Mouse (Mus musculus): ENCODE measurements at regions not wholly inside any gene's neighbourhood (a gene's known extent, or its start where the extent isn't known, plus 50 kb on each side); places are given as distances from the start of the nearest gene placed in this dataset.

DNA sequence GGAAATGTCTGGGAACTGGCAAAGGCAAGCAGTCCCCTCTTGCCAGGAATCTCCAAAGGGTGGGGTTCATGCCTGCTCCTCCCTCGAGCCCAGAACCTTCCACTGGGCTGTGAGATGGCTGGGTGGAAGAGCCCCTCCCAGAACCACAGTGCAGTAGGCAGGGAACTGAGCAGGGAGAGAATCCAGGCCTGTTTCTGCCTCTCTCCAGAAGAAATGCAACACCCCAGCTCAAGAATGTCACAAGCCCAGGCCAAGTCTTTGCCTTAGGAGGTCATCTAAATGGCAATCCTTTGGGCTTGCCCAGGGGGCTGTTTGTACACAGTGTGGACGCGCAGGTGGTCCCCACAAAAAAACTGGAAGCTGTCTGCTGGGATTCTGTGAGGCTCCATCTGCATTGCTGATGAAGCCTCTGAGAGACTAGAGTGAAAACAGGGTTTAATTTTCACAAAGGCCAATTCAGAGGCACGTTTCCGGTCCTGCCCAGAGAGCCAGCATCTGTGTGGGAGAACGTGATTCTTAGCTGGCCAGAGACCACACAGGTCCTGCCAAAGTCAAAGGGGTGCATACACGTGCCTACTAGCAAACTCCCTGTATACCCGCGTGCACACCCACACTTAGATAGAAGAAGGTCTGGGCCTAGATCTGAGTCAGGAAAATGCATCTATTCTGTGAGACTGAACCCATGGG is 129.0 kb downstream of the Hmg20a start:
- no peak for DNase-seq

DNA sequence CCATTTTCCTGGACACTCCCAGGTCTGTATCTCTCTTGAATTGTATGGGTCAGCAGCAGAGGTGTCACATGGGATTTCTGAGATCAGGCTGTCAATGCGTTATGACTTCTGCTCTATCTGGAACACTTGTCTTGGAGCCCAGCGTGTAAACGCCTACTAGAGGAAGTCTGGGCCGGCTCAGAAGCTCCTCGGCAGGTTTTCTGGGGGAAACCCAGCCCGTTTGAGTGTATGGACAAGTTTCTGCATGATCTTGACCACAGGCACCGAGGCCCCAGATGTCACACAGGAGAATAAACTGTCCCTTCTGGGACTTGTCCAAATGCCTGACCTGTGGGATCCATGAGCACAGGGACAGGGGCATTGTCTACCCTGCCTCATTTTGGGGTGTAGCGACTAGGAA is 131.4 kb downstream of the Hmg20a start:
- no peak for DNase-seq

DNA sequence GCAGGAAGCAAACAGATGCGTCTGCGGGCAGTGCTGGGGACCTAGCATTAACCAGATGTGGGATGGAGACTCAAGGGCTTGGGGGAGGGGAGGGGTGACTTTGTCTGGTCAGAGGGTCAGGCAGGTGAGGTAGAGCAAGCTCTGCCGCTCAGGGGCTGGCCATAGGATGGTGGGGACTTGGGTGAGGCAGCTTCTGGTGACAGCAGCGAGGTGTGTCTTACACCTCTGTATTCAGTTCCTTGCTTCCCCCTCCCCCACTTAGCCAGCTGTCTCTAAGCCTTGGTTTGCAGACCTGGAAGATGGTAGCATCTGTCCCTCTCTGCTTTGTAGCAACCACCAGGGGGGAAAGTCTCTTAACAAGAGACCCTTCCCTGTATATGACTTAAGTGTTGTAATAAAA is 131.8 kb downstream of the Hmg20a start:
- DNase-seq, result no peak

DNA sequence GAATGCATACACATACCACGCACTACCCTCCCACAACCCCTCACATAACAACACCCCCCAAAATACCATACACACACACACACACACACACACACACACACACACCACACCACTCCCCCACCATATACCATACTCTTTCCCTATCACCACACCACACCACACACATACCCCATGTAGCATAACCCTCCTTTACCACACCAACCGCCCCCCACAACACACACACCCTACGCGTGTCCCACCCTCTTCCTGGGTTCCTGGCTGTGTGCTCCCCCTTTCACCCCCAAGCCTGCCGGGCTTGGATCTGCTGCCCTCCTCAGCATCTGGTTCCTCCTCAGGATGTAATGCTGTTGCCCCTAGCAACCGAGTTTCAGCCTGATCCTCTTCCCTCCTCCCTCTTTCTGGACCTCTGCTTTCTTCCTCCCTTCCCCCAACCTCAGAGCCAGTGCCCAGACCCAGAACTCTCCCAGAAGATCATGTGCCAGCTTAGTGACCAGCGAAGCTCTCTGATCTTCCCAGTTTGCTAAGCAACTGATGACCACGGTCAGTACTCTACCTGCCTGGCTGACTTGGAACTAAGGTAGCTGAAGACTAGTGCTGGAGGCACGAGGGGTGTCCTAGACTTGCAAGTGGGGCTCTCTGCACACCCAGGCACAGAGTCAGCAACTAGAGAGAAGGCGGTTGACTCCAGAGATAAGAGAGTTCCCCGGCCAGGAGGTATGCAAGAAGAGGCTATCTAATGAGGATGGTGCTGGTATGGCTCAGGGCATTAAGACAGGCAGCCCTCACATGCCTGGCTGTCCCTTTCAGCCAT is 133.2 kb downstream of the Hmg20a start:
- no peak for DNase-seq

DNA sequence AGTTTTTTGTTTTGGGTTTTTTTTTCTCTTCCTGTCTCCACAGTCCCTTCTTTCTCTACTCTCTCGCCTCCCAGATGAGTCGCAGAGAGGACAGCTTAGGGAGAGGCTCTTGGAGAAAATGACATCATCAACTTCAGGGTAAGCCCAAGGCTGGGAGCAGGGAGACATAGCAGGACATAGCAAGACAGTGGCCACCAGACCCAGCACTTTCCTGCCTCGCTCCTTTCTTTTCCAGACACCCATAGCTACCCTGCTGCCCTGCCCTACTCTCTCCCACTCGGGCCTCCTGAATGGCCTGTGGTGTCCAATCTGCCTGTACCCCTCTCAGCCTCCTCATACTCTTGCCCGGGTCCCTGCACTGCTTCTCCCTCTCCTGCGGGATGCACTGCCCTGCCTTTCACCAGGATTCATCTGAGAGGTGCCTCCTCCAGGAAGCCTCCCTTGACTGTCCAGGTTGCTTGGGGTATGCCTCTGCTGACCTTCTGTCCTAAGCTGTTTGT is 133.8 kb downstream of the Hmg20a start:
- no peak for DNase-seq

DNA sequence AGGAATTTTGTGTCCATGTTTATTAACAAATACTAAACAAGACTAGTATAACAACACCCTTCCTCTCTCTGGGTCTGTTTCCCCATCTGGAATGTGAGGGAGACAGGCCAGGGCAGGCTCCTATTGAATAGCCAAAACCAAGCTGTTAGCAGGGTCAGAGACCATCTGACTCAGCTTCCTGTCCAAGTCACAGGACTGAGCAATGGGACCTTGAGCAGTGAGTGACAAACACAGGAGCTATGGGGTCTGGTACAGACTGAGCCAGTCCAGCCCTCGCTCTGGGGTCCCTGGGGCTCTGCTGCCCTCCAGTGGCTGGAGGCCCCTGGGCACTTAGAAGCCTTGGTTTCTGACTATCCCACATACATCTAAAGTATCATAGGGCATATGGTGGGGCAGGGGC is 134.4 kb downstream of the Hmg20a start:
- peak; percentile 57 for DNase-seq

DNA sequence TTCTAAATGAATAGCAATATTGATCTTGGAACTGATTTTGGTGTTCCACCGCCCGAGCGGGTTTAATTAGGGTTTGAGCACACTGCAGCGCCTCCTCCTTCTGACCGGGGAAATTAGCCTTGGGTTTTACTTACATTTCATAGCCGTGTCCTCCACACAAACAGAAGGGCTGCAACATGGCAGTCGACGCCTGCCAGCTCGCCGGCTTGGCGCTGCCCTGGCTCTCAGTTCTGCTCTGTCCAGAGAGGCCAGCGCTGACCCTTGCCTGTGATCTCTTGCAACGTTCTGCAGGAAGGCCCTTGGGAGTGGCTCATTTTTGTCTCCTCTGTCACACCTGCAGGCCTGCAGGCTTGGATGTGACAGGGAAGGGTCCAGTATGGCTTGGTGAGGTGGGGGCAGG is 135.2 kb downstream of the Hmg20a start:
- DNase-seq, result no peak

DNA sequence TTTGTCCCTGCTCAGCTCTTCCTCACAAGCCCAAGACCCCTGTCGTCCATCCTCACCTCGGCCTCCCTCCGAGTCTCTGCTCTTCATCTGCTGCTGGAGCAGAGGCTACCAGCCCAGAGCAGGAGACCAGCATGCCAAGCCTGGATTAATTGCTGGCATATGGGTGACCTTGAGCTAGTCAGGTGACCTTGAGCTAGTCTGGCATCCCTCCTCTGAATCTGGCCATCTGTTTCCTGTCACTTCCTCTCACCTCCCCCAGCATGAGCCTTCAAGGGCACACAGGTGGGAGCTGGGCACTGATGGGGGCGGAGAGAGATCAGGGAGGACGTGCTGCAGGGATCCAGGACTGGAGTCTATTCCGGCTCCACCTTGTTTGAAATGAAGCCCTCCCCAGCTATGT is 135.7 kb downstream of the Hmg20a start:
- DNase-seq, result no peak

DNA sequence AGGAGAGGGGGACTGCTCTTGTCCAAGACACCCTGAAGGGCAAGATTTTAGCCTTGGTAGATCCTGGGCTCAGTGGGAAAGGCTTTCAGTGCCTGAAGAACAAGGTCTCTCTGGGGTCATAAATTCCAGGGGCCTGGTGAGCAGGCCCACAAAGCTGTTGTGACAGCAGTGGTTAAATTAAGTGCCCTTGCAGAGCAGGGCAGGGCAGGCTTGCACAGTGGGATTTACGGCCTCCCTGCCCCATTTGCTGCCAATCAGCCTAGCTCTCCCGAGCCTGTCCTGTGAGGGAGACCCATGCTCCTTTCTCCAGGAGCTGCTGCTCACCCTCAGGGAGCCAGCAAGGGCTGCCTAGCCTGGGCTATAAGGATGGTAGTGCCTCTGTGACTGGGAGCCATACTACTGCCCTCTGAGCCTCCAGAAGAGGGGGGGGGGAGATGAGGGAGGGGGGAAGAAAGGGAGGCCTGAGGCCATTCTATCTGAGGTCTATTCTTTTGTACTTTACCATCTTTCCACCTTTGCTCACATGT is 141.3 kb downstream of the Hmg20a start:
- DNase-seq, result no peak

DNA sequence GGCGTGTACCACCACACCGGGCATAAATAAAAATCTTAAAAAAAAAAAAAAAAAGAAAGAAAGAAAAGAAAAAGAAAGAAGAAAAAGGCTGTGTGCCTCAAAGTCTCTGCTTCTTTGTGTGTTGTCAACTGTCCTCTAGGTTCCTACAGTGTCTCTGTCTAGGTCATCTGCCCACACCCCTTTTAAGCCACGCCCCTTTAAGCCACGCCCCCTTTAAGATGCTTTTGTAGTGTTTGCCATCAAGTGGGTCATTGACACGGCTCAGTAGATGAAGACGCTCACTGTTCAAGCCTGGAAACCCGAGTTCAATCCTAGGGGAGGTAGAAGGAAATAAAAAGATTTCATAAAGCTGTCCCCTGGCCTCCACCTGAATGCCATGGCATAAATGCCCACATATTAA is 144.0 kb downstream of the Hmg20a start:
- DNase-seq, result no peak

DNA sequence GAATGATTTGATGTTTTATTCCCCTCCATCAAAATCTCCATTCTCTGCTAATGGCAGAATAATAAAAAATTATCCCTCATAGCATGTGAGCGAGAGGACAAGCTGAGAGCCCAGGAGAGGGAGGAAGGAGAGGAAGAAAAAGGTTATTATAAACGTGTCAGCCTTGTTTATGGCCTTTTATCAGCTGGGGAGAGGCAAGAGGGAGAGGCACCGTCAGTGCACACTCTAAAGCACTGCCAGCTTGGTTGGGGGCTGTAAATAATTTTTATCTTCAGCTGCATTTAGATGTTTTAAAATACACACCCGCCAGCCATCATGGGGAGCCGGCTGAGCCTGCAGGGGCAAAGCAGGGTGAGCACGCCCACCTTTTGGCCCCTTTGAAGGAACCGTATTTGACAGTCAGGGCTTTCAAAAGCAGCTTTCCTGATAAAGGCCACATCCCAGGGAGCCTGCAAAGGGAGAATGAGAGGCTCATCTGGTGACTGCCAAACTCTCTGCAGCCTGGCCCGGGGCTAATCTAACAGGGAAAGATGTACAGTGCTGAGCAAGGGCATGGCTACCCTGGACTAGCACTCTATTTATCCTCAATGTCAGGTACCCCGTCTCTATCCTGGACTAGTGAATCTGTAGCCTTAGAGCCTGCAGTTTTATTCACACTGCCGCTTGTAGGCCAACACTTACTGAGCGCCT is 145.8 kb downstream of the Hmg20a start:
- no peak for DNase-seq

All from right cerebral cortex, adult 18-20 months (tissue).